Mouse (Mus musculus): Measurements from ENCODE around the gene Mansc1.

Gene Mansc1

DNA sequence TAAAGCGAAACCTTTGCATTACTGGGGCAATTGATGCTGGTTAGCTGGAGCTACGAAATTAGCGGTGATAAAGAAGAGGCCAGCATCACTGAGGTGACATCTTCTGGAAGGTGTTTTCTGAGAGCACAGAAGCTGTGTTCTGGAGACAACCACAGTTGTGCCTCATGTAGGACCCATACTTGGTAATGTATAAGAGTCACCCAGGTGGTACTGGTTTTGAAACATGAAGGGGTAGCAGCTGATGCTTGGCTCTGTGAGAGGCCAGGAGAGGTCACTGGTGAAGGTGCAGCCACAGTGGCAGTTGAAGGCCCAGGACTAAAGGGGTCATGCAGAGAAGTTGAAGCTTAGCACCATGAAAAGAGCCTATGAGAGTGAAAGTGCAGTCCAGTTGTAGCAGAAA, 6.9 kb upstream of the Mansc1 start, which contains the start of gene Borcs5:
TSS of gene Borcs5 (plus strand) at position 301 of the 400 bp plus-strand sequence.
- DNase-seq (ENCODE audit: low read depth, low spot score), result no peak

DNA sequence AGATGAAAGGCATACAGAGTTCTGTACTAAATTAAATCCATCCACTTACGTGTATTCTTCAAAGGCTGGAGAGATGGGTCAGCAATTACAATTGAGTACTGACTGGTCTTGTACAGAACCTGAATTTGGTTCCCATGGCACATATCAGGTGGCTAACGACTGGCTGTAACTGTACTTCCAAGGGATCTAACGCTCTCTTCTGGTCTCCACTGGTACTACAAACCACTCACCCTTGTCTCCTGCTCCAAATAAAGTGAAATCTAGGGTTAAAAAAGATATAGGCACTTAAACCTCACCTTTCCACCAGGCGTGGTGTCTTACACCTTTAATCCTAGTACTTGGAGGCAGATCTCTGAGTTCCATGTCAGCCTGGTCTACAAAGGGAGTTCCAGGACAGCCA, 4.2 kb upstream of the Mansc1 start:
- DNase-seq (ENCODE audit: low read depth, low spot score), result no peak

DNA sequence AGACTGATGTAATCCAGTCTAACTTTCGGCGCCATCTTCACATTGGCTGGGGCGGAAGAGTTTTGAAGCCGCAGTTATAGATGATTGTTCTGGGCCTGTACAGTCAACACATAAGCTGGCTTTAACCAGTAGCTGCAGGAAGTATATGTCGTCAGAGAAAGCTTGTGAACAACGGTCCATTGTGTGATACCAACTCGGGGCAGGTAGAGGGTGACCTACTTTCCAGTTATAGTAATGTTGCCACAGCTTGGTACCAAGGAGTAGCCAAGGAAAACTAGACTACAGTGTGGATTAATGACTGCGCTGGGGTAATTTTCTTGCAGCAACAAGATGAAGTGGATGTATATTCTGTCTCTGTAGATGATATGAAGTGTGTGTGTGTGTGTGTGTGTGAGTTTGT, 1.3 kb upstream of the Mansc1 start:
- DNase-seq (ENCODE audit: low read depth, low spot score), result no peak

- DNase-seq (ENCODE audit: low read depth, low spot score), result no peak
Measured at GRCm38 (mm10) chr6:134632756-134633155, 468 bp upstream of the Mansc1 start.

DNA sequence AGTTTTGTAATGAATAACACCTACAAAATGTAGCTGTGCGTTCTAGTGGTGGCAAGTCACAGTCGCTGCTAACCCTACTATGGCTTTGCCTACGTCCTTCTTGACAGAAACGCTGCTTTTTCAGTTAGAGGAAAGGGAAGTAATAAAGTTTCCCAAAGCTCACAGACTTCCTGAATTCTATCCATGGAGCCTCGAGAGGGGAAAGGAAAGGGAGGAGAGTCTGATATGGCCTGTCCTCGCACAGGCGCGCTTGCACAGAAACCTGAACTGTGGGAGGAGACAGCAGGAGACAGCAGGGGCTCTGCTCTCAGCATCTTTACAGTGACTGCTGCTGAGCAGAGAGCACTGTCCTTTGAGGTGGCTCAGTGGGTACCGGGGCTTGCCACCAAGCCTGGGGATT, 1.8 kb downstream of the Mansc1 start:
- DNase-seq (ENCODE audit: low read depth, low spot score), result no peak

- DNase-seq (ENCODE audit: low read depth, low spot score), result no peak
Measured at GRCm38 (mm10) chr6:134626564-134626963, 5.7 kb downstream of the Mansc1 start.

- no peak for DNase-seq (ENCODE audit: low read depth, low spot score)
Measured at GRCm38 (mm10) chr6:134625431-134625830, 6.9 kb downstream of the Mansc1 start.

DNA sequence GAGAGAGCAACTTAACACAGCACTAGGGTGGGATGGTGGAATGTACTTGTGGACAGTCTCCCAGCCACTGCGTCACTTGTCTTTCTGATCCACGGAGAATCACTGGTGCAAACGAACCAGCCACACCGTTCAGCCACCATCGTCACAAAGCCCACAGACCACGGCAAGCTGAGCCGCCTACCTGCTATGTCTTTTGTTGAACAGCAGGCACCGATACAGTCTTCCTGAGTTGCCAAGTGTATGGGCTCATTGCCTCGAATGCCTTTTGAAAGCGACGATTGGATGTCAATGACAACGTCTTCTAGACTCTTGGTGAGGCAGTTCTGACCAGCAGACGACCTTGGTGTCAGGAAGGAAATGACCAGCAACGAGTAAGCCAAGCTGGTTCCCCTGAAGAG, 10.7 kb downstream of the Mansc1 start:
- DNase-seq (ENCODE audit: low read depth, low spot score), result no peak

GRCm38 (mm10) chr6:134620846-134621551, 11.3 kb downstream of the Mansc1 start:
- DNase-seq (ENCODE audit: low read depth, low spot score), result no peak

- no peak for DNase-seq (ENCODE audit: low read depth, low spot score)
Measured at GRCm38 (mm10) chr6:134620129-134620528, 12.2 kb downstream of the Mansc1 start.

GRCm38 (mm10) chr6:134617589-134617988, 14.7 kb downstream of the Mansc1 start:
- no peak for DNase-seq (ENCODE audit: low read depth, low spot score)

- peak; percentile 49 for DNase-seq (ENCODE audit: low read depth, low spot score)
Measured at GRCm38 (mm10) chr6:134614723-134615648, 17.3 kb downstream of the Mansc1 start.

GRCm38 (mm10) chr6:134614322-134614721, 18.0 kb downstream of the Mansc1 start:
- no peak for DNase-seq (ENCODE audit: low read depth, low spot score)

GRCm38 (mm10) chr6:134611896-134612295, 20.4 kb downstream of the Mansc1 start:
- no peak for DNase-seq (ENCODE audit: low read depth, low spot score)

GRCm38 (mm10) chr6:134610380-134610779, 21.9 kb downstream of the Mansc1 start:
- no peak for DNase-seq (ENCODE audit: low read depth, low spot score)

DNA sequence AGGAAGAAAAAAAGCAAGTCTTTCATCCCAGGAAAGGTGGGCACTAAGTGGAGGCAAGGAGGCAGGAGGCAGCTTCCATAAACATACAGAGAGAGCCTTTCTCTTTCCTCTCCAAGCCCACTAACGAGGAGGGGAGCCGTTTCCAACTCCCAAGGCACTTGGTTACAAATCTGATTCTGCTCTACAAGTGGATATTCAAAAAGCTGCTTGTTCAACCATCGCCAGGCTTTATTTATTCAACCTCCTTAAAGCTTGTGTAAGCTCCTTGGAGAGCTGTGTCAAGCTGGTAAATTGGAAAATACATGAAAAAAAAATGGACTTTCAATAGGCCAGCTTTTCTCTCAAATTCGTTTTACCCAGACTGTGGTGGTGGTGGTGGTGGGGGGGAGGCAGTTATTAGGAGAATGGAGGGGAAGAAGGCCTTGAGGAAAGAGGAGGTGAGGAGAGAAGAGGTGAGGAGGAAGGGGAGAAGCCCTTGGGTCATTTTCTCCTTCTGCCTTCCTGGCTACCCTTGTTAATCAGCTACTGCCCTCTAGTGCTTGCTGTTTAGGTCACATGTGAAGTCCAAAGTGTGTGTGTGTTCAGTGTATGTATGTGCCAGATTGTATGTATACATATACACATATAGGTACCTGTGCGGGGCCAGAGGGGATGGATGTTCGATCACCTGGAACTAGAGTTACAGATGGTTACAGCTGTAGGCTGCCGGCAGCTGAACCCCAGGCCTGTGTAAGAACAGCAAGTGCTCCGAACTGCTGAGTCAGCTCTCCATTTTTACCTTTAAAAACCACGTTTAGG, 25.1 kb downstream of the Mansc1 start:
- DNase-seq (ENCODE audit: low read depth, low spot score), result no peak

DNA sequence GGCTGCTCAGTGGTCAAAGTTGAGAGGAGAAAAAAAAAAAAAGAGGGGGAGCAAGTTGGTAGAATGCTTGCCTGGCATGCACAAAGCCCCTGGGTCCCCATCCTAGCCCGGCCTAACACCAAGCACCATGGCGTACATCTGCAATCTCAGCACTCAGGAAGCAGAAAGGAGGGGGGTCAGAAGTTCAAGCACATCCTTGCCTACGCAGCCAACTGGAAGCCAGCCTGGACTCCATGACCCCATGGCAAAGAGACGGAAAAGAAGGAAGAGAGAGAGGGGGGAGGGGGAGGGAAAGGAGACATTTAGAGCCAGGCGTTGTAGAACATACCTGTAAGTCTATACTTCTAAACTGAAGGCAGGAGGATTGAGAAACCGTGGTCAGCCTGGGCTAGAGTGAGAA, 25.7 kb downstream of the Mansc1 start:
- DNase-seq (ENCODE audit: low read depth, low spot score), result no peak

DNA sequence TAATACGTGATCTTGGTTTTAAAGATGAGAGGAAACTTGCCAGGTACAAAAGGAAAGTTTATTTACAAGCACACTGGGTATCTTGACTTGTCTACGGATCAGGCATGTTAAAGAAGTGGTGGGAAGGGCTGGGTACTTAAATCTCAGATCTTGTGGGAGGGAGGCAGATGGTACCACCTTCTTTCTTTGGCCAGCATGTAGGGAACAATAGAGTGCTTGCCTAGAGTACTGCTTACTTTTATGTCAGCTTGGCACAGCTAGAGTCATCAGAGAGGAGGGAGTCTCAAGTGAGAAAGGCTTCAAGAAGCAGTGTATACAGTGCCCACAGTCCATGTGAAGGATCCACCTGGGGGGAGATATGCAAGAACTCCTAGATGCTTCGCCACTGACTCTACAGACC, 27.1 kb downstream of the Mansc1 start:
- no peak for DNase-seq (ENCODE audit: low read depth, low spot score)

GRCm38 (mm10) chr6:134602371-134603003, 29.8 kb downstream of the Mansc1 start:
- no peak for DNase-seq (ENCODE audit: low read depth, low spot score)

GRCm38 (mm10) chr6:134601766-134602165, 30.5 kb downstream of the Mansc1 start:
- DNase-seq (ENCODE audit: low read depth, low spot score), result no peak

- no peak for DNase-seq (ENCODE audit: low read depth, low spot score)
Measured at GRCm38 (mm10) chr6:134601130-134601529, 31.2 kb downstream of the Mansc1 start.

All from c-Kit-negative CD71-positive TER-119-positive erythroid progenitor cells, embryonic 14.5 days (primary cell).